Mouse (Mus musculus): ENCODE measurements at regions not wholly inside any gene's neighbourhood (a gene's known extent, or its start where the extent isn't known, plus 50 kb on each side); places are given as distances from the start of the nearest gene placed in this dataset.
A peak's percentile ranks its signal among the peaks of the same experiment; 100 is the strongest.

DNA sequence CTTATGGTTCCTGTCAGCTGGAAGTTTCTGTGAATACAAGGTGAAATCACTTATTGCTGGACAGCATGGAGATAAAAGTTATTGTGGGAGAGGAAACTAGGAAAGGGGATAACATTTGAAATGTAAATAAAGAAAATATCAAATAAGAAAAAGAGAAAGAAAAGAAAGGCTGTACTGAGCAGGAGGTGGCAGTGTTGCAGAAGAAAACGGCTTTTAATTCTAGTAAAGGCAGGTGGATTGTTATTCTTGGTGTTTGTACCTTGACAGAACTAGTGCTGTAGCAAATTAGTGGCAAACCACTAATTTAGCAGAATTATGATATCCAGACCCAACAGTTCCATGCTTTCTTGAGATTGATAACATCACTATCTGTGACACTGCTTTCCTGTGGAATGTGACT is 52.6 kb downstream of the Gm10358 start:
- no peak for DNase-seq

DNA sequence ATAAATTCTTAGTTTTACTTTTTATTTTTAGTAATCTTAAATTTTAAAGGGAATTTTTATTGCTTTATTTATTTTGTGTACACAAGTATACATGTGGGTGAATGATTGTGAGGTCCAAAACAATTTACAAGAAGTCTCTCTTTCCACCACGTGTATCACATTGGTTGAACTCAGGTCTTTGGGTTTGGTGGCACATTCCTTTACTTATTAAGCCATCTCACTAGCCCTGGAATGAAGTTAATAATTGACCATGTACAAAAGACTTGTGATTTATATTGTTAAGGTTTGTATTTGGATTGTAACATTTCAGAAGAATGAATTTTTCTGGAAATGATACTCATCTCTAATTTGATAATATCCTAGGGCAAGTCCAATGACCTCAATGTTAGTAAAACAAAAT is 56.2 kb downstream of the Gm10358 start:
- no peak for DNase-seq

DNA sequence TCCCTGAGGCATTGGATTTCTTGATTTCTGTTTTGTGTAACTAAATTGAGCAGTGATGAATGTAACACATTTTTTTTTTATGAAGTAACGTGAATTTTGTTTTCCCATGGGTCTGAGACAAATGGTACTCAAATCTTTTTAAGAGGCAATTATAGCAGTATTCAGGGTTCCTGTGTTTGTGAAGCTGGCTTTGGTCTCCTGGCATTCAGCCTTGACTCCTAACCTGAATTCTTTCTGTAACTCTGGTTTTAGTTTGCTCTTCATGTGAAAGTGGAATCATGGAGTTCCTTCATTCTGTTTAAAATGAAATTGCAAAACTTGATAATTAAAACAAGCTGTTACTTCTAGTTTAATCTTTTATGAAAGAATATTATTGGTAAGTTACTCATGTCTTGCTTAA is 58.3 kb downstream of the Gm10358 start:
- no peak for DNase-seq

DNA sequence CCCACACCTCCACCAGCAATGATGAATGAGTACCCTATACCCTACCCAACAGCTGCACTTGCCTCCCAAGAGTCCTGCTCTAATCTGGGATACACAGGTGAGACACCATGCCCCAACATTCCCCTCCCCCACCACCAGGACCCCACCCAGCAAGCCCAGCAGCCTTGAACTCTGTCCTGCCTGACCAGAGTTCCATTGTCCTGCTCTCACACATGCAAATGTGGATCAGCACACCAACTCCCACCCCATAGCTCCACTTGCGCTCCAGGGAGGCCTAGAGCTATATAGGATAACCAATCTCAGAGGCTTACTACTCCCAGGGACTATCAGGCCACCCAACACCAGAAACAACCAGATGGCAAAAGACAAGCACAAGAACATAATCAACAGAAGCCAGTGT is 85.8 kb downstream of the Gm10358 start:
- no peak for DNase-seq

DNA sequence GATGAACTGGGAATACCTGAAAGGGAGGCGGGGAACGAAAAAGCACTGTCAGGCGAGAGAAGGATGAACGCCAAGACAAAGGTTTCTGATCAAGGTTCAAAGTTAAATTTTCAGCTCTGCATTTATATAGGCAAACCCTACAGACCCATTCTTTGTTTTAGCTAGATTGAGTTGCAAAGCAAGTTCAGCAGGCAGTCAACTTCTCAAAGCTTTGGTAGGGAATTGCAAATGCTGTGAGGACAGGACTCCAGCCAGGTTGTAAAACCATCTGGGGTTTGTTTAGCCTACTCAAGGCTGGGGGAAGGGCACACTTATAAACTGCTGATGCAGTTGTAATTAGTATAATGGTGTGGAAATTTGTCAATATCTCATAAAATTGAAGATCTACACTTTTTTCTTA is 87.9 kb downstream of the Gm10358 start:
- DNase-seq, result no peak

DNA sequence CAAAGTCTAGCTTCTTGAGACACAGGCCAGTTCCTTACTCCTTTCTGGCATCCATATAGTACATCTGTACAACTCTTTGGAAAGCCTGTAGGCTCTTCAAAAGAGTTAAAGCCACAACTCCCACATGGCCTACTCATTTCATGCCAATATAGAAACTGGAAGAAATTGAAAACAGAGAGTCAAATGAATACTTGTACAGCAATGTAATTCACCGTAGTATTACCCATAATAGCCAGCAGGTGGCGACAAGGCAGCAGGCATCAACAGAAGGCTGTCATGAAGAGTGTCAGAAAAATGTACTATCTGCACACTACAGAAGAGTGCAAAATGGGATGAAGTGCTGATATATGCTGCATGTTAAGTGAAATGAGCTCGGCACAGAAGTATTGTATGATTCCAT is 90.5 kb downstream of the Gm10358 start:
- peak; percentile 27 for DNase-seq

DNA sequence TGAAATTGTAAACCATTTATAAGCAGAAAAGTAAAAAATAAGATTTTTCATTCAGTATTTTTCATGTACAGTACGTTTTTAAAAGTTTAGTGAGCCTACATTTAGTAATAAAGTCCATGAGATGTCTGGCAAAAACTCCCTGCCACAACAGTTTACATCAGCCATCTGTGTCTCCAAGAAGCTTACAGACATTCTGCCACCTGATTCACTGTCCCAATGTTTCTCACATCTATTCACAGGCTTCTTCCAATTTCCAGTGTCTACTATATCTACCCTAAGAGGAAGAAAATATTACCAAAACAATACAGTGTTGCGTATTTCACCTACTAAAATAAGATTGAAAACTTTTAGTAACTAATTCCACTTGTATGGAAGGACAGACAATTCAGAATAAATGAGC is 95.7 kb downstream of the Rasd2 start:
- no peak for DNase-seq

DNA sequence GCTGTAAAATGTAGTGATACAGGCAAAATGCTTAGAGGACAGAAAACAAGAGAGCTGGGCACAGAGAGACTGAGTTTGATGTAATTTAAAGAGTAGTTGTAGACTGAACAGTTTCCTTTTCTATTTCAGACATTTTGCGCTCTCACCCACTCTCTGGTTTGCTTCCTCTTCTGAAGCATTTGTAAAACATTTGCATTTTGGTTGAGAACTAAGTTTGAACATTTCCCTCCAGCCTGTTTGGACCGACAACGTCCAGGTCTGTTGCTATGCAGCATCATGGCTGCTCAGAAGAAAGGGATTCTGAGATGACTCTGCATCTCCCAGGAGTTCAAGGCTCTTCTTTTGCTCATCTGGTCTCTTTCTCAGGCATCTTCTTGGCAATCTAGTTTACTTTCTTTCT is 78.2 kb downstream of the Rasd2 start:
- DNase-seq, result no peak

DNA sequence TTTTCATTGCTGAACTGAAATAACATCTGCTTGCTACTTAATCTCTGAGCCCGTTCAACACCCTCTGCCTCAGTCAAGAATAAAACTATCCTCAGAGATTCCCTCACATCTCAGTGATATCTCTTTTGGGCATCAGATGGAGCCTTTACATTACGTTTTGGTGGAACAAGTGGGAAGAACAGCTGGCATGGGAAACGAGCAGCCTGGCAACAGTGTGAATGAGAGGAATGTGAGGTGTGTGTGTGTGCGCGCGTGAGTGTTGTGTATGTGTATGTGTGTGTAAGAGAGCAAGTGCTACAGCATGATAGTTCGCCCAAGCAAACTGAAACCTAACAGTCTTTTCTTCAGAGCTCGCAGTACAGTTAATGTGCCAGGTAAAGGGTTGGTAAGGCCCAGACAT is 76.2 kb downstream of the Rasd2 start:
- DNase-seq, result no peak
